Mouse (Mus musculus) erythroid progenitor cell, adult 5-6 weeks (primary cell): ENCODE results near the gene Klhdc7a. TPM values are rescaled to one million over a fixed set of nuclear protein-coding genes. Genes with fewer than 3 reads are reported as not detected.

Experiments used
- total RNA-seq, 2 experiments: library from RNA; stranded (forward) in 1 of 2; stranded (reverse) in 1 of 2; fragments of 150-400 nt in 1 of 2; fragments of 186-747, 209-891 nt in 1 of 2; gene quantifications; 2 replicates each; pipeline versions ENCODE4 v1.2.3 to v1.2.4; 2015 to 2017; ENCODE audit warnings: low replicate concordance in 2 of 2

The Klhdc7a gene
- total RNA-seq, 2 experiments from 2014 or later, result not detected

Other genes with a start within 250 kb of the Klhdc7a start
- not detected in 2 replicates for gene Pax7, start 134.5 kb downstream of the Klhdc7a start, total RNA-seq (2015; ENCODE audit: low replicate concordance)
- gene Pax7, start 134.5 kb downstream of the Klhdc7a start, total RNA-seq (2017; ENCODE audit: low replicate concordance), result not detected in 2 replicates